Mouse (Mus musculus): ENCODE data around the gene Usp36. TPM values are rescaled to one million over a fixed set of nuclear protein-coding genes. Genes with fewer than 3 reads are reported as not detected.

Gene Usp36
- polyA plus RNA-seq (2012; rRNA removed), result 7.5 and 12.9 TPM in 2 replicates

GRCm38 (mm10) chr11:118289999-118290889 lies at the start of gene Usp36:
Gene Usp36 (minus strand): TSS chr11:118290244.

GRCm38 (mm10) chr11:118248150-118249011 lies 41.7 kb downstream of the Usp36 start, which contains the start of gene Cyth1:
Gene Cyth1 (minus strand): TSS chr11:118248592.

Other genes starting within 250 kb of the Usp36 start
- under 0.01 and 0.01 TPM in 2 replicates for gene Dnah17, start 159.6 kb downstream of the Usp36 start, polyA plus RNA-seq (2012; rRNA removed)
- gene Cyth1, start 41.7 kb downstream of the Usp36 start, polyA plus RNA-seq (2012; rRNA removed), result 9.1 and 11.5 TPM in 2 replicates
- not detected in 2 replicates for gene Cep295nl, start 52.3 kb upstream of the Usp36 start, polyA plus RNA-seq (2012; rRNA removed)
- 66.4 and 68.4 TPM in 2 replicates for gene Timp2, start 65.5 kb upstream of the Usp36 start, polyA plus RNA-seq (2012; rRNA removed)
- gene Lgals3bp, start 111.8 kb upstream of the Usp36 start, polyA plus RNA-seq (2012; rRNA removed), result 239 and 241 TPM in 2 replicates
- gene Cant1, start 128.8 kb upstream of the Usp36 start, polyA plus RNA-seq (2012; rRNA removed), result 63.1 and 84.9 TPM in 2 replicates
- gene C1qtnf1, start 138.0 kb upstream of the Usp36 start, polyA plus RNA-seq (2012; rRNA removed), result 5.6 and 6.7 TPM in 2 replicates
- gene Engase, start 186.6 kb upstream of the Usp36 start, polyA plus RNA-seq (2012; rRNA removed), result 22.1 and 22.9 TPM in 2 replicates

Measured in stomach, adult 2 months (tissue).